Mouse (Mus musculus): ENCODE measurements at regions not wholly inside any gene's neighbourhood (a gene's known extent, or its start where the extent isn't known, plus 50 kb on each side); places are given as distances from the start of the nearest gene placed in this dataset.

DNA sequence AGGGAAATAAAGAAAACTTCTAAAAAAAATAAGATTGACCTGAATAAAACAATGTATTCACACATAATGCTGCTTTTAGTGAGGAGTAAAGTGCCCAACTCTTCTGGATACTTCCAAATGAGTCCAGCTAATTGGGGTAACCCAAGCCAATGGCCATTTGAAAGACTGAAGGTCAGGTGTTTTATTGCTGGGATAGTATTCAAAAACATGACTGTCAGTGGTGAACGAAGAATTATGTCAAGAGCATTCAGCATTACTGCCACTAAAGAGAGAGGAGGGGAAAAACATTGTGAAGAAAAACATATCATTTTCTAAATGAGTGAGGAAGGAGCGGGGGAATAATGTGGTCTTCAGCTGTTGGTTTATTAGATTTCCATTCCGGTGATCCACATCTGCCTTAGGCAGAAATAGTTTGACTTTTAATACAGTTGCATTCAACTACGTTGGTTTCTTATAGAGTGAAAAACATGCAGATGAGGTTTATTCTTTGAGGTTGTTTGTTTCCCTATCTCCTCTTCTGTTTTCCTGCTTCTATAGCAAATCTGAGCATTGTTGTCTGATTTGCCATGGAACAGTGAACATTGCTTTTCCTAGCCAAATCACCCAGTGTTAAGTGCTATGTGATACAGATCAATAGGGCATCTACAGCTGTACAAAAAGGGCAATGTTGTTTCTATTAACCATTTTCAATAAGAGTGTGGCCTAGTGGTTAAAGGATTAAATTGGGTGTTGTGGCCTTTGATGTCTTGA is 435.3 kb upstream of the Ccnh start:
- intact Hi-C loops (cut with DNase I): no loop called here
- TF ChIP-seq EP300 (IDR thresholded peaks at IDR 0.05; ENCODE audit: insufficient read depth, low read depth, low read length) (no peak), POLR2A (IDR thresholded peaks at IDR 0.05; ENCODE audit: insufficient read depth, low read depth, low read length) (no peak), CTCF (IDR thresholded peaks at IDR 0.05) (no peak)
- 73% methylated on average over 4 of the region's 4 CpGs for WGBS
- Histone ChIP-seq H3K27me3 (ENCODE audit: control insufficient read depth, insufficient read depth, low read length) (no peaks in the 10 kb centered on the region), H3K9ac (ENCODE audit: low read depth, low read length) (no peak overlapping the region), H3K4me1 (ENCODE audit: control insufficient read depth, insufficient read depth, low read length) (no peaks in the 10 kb centered on the region; the same call in 1 of the 2 replicates), H3K36me3 (ENCODE audit: control insufficient read depth, insufficient read depth, low read length) (no peaks in the 10 kb centered on the region), H3K4me3 (no peak overlapping the region), H3K79me2 (replicated peaks; ENCODE audit: control insufficient read depth, insufficient read depth, low read length) (no peaks in the 10 kb centered on the region), H3K27ac (no peak overlapping the region)
- no peak for DNase-seq

DNA sequence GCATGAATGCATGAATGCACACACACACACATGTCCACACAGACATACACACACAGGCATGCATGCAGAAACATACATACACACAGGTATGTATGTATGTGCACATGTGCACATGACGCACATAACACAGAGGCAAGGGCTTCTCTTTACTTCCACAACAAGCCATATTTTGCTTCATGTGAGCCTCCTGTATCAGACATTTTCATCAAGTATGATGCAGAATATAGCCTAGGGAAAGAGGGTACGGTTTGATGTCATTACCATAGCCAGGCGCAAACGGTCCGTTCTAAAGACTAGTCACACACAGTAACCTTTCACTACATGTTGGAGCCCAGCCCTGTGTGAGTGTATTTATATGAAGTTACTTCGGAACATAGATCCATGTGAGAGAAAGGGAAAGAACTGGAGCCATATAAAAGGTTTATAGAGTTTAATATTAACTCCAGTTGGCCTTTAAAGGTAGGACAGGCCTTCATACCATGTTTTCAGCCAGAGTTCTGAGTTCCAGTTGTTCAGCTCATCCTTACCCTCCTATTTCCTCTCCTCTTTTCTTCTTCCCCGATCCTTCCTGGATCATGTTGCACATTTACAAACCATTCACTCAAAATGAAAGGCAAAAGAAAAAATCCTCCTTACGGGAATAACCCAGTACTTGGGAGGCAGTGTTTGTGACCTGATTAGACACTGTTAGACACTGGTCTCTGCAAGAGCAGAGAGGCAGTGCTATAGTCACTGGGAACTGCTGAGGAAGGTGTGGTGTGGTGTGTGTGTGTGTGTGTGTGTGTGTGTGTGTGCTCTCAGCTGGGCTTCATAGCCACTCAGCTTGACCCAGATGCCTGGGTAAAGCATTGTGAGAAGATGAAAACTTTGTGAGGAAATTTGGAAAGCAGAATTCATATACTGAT is 434.1 kb upstream of the Ccnh start:
- TF ChIP-seq EP300 (IDR thresholded peaks at IDR 0.05; ENCODE audit: insufficient read depth, low read depth, low read length): no peak
- TF ChIP-seq CTCF (IDR thresholded peaks at IDR 0.05): no peak
- no peak for TF ChIP-seq POLR2A (IDR thresholded peaks at IDR 0.05; ENCODE audit: insufficient read depth, low read depth, low read length)
- no peak overlapping the region for H3K4me3 ChIP-seq
- no peak overlapping the region for H3K27ac ChIP-seq
- H3K4me1 ChIP-seq (ENCODE audit: control insufficient read depth, insufficient read depth, low read length): no peaks in the 10 kb centered on the region; the same call in 1 of the 2 replicates
- DNase-seq: no peak
- no peaks in the 10 kb centered on the region for H3K36me3 ChIP-seq (ENCODE audit: control insufficient read depth, insufficient read depth, low read length)
- no peak overlapping the region for H3K9ac ChIP-seq (ENCODE audit: low read depth, low read length)
- intact Hi-C loops (cut with DNase I): no loop called here
- no peaks in the 10 kb centered on the region for H3K27me3 ChIP-seq (ENCODE audit: control insufficient read depth, insufficient read depth, low read length)
- H3K79me2 ChIP-seq (replicated peaks; ENCODE audit: control insufficient read depth, insufficient read depth, low read length): no peaks in the 10 kb centered on the region
- WGBS: 86% methylated on average over 8 of the region's 8 CpGs

DNA sequence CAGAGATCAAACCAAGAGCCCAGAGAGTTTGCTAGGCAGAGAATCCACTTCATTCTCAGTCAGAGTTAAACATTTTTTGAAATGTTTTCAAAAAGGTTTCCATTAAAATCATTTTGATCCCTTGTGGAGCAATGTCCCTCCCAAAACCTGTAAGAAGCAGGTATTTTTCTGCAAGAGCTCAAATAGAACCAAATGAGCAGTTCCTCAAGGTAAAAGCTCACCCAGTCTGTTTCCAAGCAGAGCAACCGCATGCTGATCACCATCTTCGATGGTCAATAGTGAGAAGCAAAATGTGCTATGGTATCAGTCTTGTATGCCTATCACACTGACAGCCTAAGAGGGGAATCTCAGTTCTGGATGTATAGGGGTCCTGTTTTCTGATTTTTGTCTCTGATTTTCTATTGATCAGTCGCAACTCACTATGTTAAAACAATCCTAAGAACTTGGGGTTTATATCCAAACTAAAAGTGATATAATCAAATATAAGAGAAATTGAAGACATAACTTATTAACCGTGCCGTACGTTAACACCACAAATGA is 432.3 kb upstream of the Ccnh start:
- H3K9ac ChIP-seq (ENCODE audit: low read depth, low read length): no peak overlapping the region
- no peaks in the 10 kb centered on the region for H3K79me2 ChIP-seq (replicated peaks; ENCODE audit: control insufficient read depth, insufficient read depth, low read length)
- H3K27ac ChIP-seq: no peak overlapping the region
- intact Hi-C loops (cut with DNase I): no loop called here
- no peaks in the 10 kb centered on the region for H3K36me3 ChIP-seq (ENCODE audit: control insufficient read depth, insufficient read depth, low read length)
- no peaks in the 10 kb centered on the region; the same call in 1 of the 2 replicates for H3K4me1 ChIP-seq (ENCODE audit: control insufficient read depth, insufficient read depth, low read length)
- 91% methylated on average over 6 of the region's 6 CpGs for WGBS
- TF ChIP-seq CTCF (IDR thresholded peaks at IDR 0.05): no peak
- no peak for TF ChIP-seq POLR2A (IDR thresholded peaks at IDR 0.05; ENCODE audit: insufficient read depth, low read depth, low read length)
- TF ChIP-seq EP300 (IDR thresholded peaks at IDR 0.05; ENCODE audit: insufficient read depth, low read depth, low read length): no peak
- H3K27me3 ChIP-seq (ENCODE audit: control insufficient read depth, insufficient read depth, low read length): no peaks in the 10 kb centered on the region
- H3K4me3 ChIP-seq: no peak overlapping the region
- no peak for DNase-seq

DNA sequence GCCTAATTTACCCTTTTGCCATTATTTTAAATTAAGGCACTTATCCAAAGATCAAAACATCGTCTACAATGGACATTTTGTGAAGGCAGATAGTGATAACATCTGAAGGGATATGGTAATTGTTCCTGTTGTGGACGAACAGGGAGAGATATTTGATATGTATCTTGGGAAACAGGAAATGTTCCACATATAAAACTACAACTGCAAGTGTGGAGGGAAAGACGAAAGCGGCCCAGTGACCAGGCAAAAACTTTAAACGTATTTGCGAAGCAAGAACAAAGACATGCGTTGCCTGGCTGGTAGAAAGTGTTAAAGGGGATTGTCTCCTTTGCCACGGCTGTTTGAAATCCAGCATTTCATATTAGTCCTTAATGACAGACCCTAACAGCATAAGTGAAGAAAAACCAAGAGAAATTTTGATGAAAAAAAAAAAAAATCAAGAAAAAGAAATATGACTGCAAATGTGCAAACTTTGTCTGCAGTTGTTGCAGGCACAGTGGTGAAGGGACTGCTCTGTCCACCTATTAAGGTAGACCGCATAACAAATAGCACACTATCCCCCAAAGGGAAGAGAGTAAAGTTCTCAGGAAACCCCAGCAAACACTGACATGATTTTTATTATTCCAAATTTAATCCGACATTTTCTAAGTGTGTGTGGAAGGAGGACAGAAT is 431.2 kb upstream of the Ccnh start:
- H3K36me3 ChIP-seq (ENCODE audit: control insufficient read depth, insufficient read depth, low read length): no peaks in the 10 kb centered on the region
- H3K27me3 ChIP-seq (ENCODE audit: control insufficient read depth, insufficient read depth, low read length): no peaks in the 10 kb centered on the region
- WGBS: 43% methylated on average over 10 of the region's 10 CpGs
- H3K9ac ChIP-seq (ENCODE audit: low read depth, low read length): no peak overlapping the region
- intact Hi-C loops (cut with DNase I): loop anchor here (2.0 kb wide), 2 partner anchors 71 to 1043 kb away; no protein-coding TSS in a partner anchor
- H3K79me2 ChIP-seq (replicated peaks; ENCODE audit: control insufficient read depth, insufficient read depth, low read length): no peaks in the 10 kb centered on the region
- H3K4me3 ChIP-seq: no peak overlapping the region
- no peaks in the 10 kb centered on the region; the same call in 1 of the 2 replicates for H3K4me1 ChIP-seq (ENCODE audit: control insufficient read depth, insufficient read depth, low read length)
- H3K27ac ChIP-seq: no peak overlapping the region
- TF ChIP-seq EP300 (IDR thresholded peaks at IDR 0.05; ENCODE audit: insufficient read depth, low read depth, low read length) (no peak), CTCF (IDR thresholded peaks at IDR 0.05) (no peak), POLR2A (IDR thresholded peaks at IDR 0.05; ENCODE audit: insufficient read depth, low read depth, low read length) (no peak)
- no peak for DNase-seq

DNA sequence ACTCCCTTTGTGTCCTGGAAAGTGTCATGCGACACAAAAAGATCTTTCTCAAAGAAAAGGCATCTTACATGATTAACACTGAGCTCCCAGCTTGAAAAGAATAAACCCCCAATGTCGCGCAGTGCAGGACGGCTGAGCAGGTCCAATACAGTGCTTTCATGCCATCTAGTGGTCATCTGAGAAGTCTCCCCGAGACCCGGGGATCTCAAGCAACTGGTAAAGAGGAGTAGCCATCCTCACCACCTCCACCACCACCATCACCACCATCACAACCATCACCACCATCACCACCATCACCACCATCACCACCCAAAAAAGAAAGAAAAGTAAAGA is 430.7 kb upstream of the Ccnh start:
- Histone ChIP-seq H3K4me1 (ENCODE audit: control insufficient read depth, insufficient read depth, low read length) (no peaks in the 10 kb centered on the region; the same call in 1 of the 2 replicates), H3K9ac (ENCODE audit: low read depth, low read length) (no peak overlapping the region), H3K27me3 (ENCODE audit: control insufficient read depth, insufficient read depth, low read length) (no peaks in the 10 kb centered on the region), H3K36me3 (ENCODE audit: control insufficient read depth, insufficient read depth, low read length) (no peaks in the 10 kb centered on the region), H3K4me3 (no peak overlapping the region), H3K79me2 (replicated peaks; ENCODE audit: control insufficient read depth, insufficient read depth, low read length) (no peaks in the 10 kb centered on the region), H3K27ac (no peak overlapping the region)
- peak; percentile 12 to 19 for DNase-seq
- intact Hi-C loops (cut with DNase I): loop anchor here (2.0 kb wide), 2 partner anchors 72 to 1044 kb away; no protein-coding TSS in a partner anchor
- peak; percentile 70 for TF ChIP-seq CTCF (IDR thresholded peaks at IDR 0.05)
- no peak for TF ChIP-seq POLR2A (IDR thresholded peaks at IDR 0.05; ENCODE audit: insufficient read depth, low read depth, low read length)
- no peak for TF ChIP-seq EP300 (IDR thresholded peaks at IDR 0.05; ENCODE audit: insufficient read depth, low read depth, low read length)
- WGBS: 0% methylated on average over 6 of the region's 6 CpGs
